Mouse (Mus musculus): Measurements from ENCODE around the gene Stk4.

- TF ChIP-seq MYC (IDR thresholded peaks at IDR 0.05; ENCODE audit: low read depth, low read length), result no peak
- TF ChIP-seq CTCF (conservative IDR thresholded peaks at IDR 0.05 in 1 of 2, IDR thresholded peaks at IDR 0.05 in 1 of 2; ENCODE audit: low read depth in 2 of 2, low read length in 2 of 2), result no peak
- TF ChIP-seq POLR2A (IDR thresholded peaks at IDR 0.05; ENCODE audit: low read depth, low read length), result no peak
- no peak for TF ChIP-seq SMC3 (IDR thresholded peaks at IDR 0.05; ENCODE audit: low read depth, low read length)
- TF ChIP-seq SIN3A (IDR thresholded peaks at IDR 0.05; ENCODE audit: low read length), result no peak
- TF ChIP-seq BHLHE40 (IDR thresholded peaks at IDR 0.05; ENCODE audit: low read depth, low read length), result no peak
- TF ChIP-seq NELFE (IDR thresholded peaks at IDR 0.05; ENCODE audit: low read depth, low read length), result no peak
- no peak for TF ChIP-seq MAFK (IDR thresholded peaks at IDR 0.05; ENCODE audit: insufficient replicate concordance, low read length)
- TF ChIP-seq EP300 (IDR thresholded peaks at IDR 0.05; ENCODE audit: low read length), result no peak
Observed at GRCm38 (mm10) chr2:164150086-164150760, 80.1 kb downstream of the Stk4 start.
